Mouse (Mus musculus): ENCODE results near the gene 4932438H23Rik.

GRCm38 (mm10) chr16:91011847-91012246 is 83.1 kb downstream of the 4932438H23Rik start:
- TF ChIP-seq CTCF (IDR thresholded peaks at IDR 0.05; ENCODE audit: control insufficient read depth, insufficient read depth, insufficient replicate concordance, low read depth, low read length), result no peak
- no peak for TF ChIP-seq POLR2A (IDR thresholded peaks at IDR 0.05; ENCODE audit: control insufficient read depth, low read depth, low read length)

All from testis, adult 2 months (tissue).